Mouse (Mus musculus) small intestine, adult 2 months (tissue): ENCODE results near the gene Aqp8. TPM values are rescaled to one million over a fixed set of nuclear protein-coding genes. Genes with fewer than 3 reads are reported as not detected.

Source experiments
- H3K27ac ChIP-seq: fragments of 200-500 bp; 2 replicates; pipeline ENCODE4 v1.5.1; 2012; ENCODE audit warnings: low read depth, low read length, control low read depth, inconsistent platforms; ENCODE audit not compliant: insufficient read depth
- H3K27me3 ChIP-seq: fragments of 200-500 bp; 2 replicates; pipeline ENCODE4 v1.6.1; 2012; ENCODE audit warnings: mild to moderate bottlenecking, moderate library complexity, low read length, inconsistent platforms; ENCODE audit not compliant: control insufficient read depth, insufficient read depth
- H3K36me3 ChIP-seq: fragments of 200-500 bp; 2 replicates; pipeline ENCODE4 v1.6.1; 2012; ENCODE audit warnings: mild to moderate bottlenecking, low read length, control low read depth, inconsistent platforms; ENCODE audit not compliant: control insufficient read depth, insufficient read depth
- H3K4me1 ChIP-seq: fragments of 200-500 bp; 2 replicates; pipeline ENCODE4 v1.6.1; 2012; ENCODE audit warnings: low read length, inconsistent platforms, mixed read lengths; ENCODE audit not compliant: control insufficient read depth, insufficient read depth, insufficient read length
- H3K4me3 ChIP-seq: fragments of 200-500 bp; 2 replicates; pipeline ENCODE4 v1.5.1; 2012; ENCODE audit warnings: low read depth, mild to moderate bottlenecking, control low read depth, inconsistent platforms, low read length, moderate library complexity
- CTCF ChIP-seq: fragments of 200-500 bp; IDR thresholded peaks from 2 replicates; pipeline ENCODE4 v1.5.1; 2012; ENCODE audit warnings: low read depth, mild to moderate bottlenecking, control low read depth, inconsistent platforms, low read length, moderate library complexity, mixed read lengths; ENCODE audit not compliant: insufficient replicate concordance, insufficient read length; ENCODE audit errors: extremely low read depth
- POLR2A ChIP-seq: fragments of 200-500 bp; IDR thresholded peaks from 2 replicates; pipeline ENCODE4 v1.6.1; 2012; ENCODE audit warnings: low read depth, mild to moderate bottlenecking, control low read depth, inconsistent platforms, low read length, moderate library complexity
- WGBS: fragments of 180-500 bp; shearing (Covaris S2); methylation state at CpG from one replicate; pipeline ENCODE4 v1.1.7; 2018; 5-methylcytosine and 5-hydroxymethylcytosine counted together
- polyA plus RNA-seq: library from polyadenylated mRNA; depleted of rRNA; stranded (reverse); fragments of >200 nt; gene quantifications from 2 replicates; pipeline ENCODE4 v1.2.3, GENCODE M21; 2012

Aqp8 gene
- polyA plus RNA-seq, 1 experiment = 0.20 TPM

DNA sequence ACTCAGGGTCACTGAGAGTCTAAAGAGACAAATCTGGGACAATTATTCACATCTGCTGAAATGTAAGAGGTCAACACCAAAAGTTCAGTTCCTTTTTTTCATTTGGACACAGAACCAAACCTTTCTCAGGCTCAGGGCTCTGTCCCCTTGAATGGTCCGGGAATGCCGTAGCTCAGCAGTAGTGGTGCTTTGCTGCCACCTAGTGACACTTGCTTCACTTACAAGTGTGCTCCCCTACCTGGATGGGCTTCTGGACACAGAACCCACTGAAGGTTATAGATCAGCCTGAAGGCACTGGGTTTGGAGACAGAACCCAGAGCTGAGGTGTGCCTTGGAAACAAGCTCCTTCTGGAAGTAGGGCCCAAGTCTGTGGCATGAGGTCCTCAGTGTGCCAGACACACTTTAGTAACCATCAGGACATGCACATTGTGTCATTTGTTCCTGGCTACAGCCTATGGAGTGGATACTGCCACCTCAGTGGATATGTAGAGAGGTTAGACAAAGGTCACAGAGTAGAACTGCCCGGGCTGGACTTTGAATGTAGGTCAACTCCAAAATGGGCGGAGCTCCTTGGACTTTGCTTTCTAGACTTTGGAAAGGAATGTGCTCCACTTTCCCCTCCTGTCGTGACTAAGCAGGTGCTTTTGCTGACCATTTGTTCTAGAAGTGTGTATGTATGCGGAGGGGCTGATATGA is 3.7 kb downstream of the Aqp8 start:
- Histone ChIP-seq H3K27me3 (no peaks in the 10 kb centered on the region), H3K4me3 (no peak overlapping the region), H3K4me1 (peaks cover 13% of the 10 kb centered on the region), H3K27ac (no peak overlapping the region), H3K36me3 (no peaks in the 10 kb centered on the region)
- 18% methylated on average over 6 of the region's 6 CpGs for whole genome bisulfite sequencing
- peak; percentile 87; the same call in 1 of the 2 replicates for TF ChIP-seq CTCF
- no peak for TF ChIP-seq POLR2A

DNA sequence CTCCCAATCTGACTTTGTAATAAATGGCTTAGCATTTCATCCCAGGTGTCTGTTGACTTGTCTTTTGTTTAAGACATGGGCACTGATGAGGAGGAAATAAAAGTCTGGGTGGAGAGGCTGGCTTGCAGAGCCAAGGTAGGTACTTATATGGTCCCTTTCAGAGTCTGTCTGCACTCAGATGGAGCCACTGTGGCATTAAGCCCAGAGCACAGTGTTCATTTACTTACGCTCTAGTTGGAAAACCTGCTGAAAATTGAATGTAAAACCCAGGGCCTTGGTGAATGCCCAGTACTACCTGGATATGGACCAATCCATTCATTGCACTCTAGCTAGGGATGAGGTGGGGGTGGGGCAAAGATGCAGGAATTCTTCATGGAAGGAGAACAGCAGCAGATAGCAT is 5.9 kb downstream of the Aqp8 start:
- TF ChIP-seq CTCF (no peak), POLR2A (no peak)
- H3K4me3 ChIP-seq = no peak overlapping the region
- 88% methylated on average over 1 of the region's 1 CpGs for WGBS

DNA sequence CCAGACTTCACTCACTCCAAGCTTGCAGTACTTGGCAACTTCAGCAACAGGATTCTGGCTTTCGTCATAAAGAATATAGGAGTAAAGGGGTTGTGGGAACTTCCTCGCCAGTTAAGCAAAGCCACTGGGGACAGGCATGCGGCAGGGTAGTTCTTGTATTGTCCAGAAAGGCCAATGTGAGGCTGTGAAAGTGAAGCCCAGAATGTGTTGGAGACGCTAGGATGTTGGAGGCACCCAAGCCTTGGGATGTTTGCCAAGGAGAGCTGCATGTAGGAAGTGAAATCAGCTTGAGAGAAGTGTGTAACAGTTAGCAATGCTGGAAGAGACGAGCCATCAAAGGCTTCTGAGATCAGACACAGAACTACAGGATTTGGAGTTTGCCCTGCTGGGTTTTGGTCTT is 25.6 kb downstream of the Aqp8 start:
- H3K4me3 ChIP-seq = no peak overlapping the region
- no peak for TF ChIP-seq POLR2A
- TF ChIP-seq CTCF = no peak
- H3K27ac ChIP-seq = no peak overlapping the region
- no peaks in the 10 kb centered on the region for H3K4me1 ChIP-seq
- no peaks in the 10 kb centered on the region for H3K36me3 ChIP-seq
- WGBS = 60% methylated on average over 5 of the region's 5 CpGs
- H3K27me3 ChIP-seq = no peaks in the 10 kb centered on the region

More for the DNA sequence above, 5.9 kb downstream of the Aqp8 start:
- Histone ChIP-seq H3K36me3 (no peaks in the 10 kb centered on the region), H3K4me1 (peaks cover 2% of the 10 kb centered on the region; the same call in 1 of the 2 replicates), H3K27ac (no peak overlapping the region), H3K27me3 (no peaks in the 10 kb centered on the region)

DNA sequence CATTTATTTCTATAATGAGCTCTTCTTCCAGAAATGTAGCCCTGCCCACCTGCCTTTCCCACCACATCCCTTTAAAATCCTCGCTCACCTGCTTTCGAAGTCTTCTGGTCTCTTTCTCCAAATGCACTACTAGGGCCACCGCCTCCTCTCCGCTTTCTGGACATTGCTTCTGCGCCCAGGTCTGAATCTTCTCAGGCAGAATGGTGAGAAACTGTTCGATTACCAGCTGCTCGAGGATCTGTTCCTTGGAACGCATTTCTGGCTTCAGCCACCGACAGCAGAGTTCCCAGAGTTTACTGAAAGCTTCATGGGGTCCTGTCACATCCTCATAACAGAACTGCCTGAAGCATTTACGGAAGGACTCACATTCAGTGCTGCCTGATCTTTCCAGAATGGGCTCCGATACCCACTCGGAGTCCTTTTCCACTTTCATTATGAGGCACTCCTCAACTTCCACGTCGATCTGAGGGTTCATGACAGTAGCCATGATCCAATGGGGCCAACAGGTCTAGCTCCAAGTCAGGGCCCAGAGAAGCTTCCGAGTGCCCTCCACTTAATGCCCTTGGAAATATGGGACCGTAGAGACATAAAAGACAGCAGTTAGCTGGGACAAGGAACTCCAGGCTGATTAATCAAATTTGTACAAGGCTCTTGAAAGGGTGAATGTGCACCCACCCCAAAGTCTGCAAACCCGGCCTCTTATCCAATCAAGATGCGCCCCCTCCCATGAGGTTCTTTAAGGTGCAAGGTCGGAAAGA is 37.6 kb downstream of the Aqp8 start:
- no peaks in the 10 kb centered on the region for H3K36me3 ChIP-seq
- peaks cover 7% of the 10 kb centered on the region; the same call in 1 of the 2 replicates for H3K4me1 ChIP-seq
- H3K4me3 ChIP-seq = peak overlapping the region; percentile 53
- peaks cover 10% of the 10 kb centered on the region for H3K27me3 ChIP-seq
- no peak overlapping the region for H3K27ac ChIP-seq
- TF ChIP-seq POLR2A = no peak
- TF ChIP-seq CTCF = no peak
- 40% methylated on average over 19 of the region's 19 CpGs for WGBS

DNA sequence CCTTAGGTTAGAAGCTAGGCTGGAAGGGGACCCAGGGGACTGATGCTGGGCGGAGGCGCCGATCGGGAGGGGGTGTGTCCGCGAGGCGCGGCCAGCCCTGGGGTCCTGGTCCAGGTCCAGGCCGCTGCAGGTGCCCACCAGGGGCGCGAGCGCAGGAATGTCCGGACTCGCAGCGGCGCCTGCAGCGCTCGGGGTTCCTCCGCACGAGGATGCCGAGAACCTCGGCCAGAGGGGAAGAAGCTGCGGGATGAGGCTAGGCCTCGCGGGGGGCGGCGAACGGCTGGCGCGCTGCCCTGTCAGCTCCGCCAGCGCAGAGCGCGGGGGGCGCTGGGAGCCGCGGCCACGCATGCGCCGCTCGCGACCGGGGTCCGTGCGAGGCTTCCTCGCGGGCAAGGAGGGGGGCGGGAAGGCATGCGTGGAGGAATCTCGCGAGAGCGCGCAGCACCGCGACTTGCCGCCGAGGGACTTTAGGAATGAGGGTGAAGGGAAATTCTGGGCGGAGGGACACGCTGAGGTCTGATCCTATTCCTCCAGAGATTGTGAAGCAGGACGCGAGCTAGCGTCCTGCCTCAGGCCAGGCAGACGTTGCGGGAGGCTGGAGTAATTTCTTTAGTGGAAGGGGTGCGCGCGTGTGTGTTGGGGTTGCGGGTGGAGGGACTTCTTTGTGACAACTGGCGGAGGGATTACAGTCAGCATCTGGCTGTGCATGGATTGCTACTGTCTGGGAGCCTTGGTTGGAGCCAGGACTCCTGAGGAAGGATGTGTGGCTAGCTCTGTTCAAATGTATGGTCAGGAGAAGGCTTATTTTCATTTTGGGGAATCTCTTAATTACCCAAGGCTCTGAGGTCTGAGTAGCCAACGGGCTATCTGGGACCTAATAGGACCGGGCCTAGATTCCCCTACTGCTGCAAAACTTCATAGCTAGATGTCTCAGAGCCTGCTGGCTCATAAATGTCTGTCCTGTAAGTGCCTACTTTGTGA is 38.4 kb downstream of the Aqp8 start, which contains the start of gene Zkscan2:
TSS of gene Zkscan2 (minus strand) at position 211 of the 981 bp plus-strand sequence.
- Histone ChIP-seq H3K4me3 (peak within 1 kb of the TSS; percentile 53), H3K36me3 (no peaks in the 10 kb centered on the region), H3K27me3 (peaks cover 10% of the 10 kb centered on the region), H3K4me1 (peaks cover 7% of the 10 kb centered on the region; the same call in 1 of the 2 replicates), H3K27ac (no peak within 1 kb of the TSS)
- WGBS = 3% methylated on average over 71 of the region's 71 CpGs
- TF ChIP-seq POLR2A = no peak
- TF ChIP-seq CTCF = no peak

DNA sequence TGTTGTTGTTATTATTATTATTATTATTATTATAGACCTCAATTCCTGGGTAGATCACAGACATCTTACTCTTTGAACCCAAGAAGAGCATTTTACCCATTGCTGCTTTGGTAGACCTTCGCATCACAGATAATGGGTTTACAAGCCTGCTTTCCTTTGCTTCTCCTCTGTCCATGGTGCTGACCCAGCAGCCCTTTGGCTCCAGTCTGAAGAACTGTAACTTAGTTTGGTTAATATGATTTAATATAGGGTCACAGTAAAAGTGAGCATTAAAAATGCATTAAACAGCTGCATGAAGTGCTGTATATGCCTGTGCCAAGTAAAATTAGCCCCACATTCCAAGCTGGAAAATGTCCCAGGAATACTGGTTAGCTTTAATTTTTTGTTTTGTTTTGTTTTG is 41.3 kb downstream of the Aqp8 start:
- Histone ChIP-seq H3K27me3 (peaks cover 10% of the 10 kb centered on the region), H3K4me1 (peaks cover 7% of the 10 kb centered on the region; the same call in 1 of the 2 replicates), H3K27ac (no peak overlapping the region), H3K4me3 (no peak overlapping the region), H3K36me3 (no peaks in the 10 kb centered on the region)
- TF ChIP-seq CTCF (no peak), POLR2A (no peak)
- 19% methylated on average over 1 of the region's 1 CpGs for WGBS
